Mouse (Mus musculus): Measurements from ENCODE around the gene Hist1h2af. TPM values are rescaled to one million over a fixed set of nuclear protein-coding genes. Genes with fewer than 3 reads are reported as not detected.
"Not testable (repeated sequence)": the region's sequence is repeated elsewhere in the genome, so short reads cannot be mapped to it uniquely, and the experiment has no call there.

Hist1h2af gene
- polyA plus RNA-seq, 1 experiment = 4.5 TPM

GRCm38 (mm10) chr13:23554925-23555838, 21.5 kb downstream of the Hist1h2af start:
- Histone ChIP-seq H3K4me3 (ENCODE audit: control insufficient read depth, low read depth, low read length) (peak overlapping the region; percentile 66), H3K4me1 (ENCODE audit: control insufficient read depth, insufficient read depth, low read length) (peaks cover 3% of the 10 kb centered on the region), H3K27ac (ENCODE audit: control insufficient read depth, insufficient read depth, low read depth, low read length) (peak overlapping the region; percentile 76), H3K36me3 (ENCODE audit: control insufficient read depth, insufficient read depth, low read length) (no peaks in the 10 kb centered on the region), H3K27me3 (ENCODE audit: control insufficient read depth, insufficient read depth, low read length) (no peaks in the 10 kb centered on the region)
- TF ChIP-seq POLR2A (IDR thresholded peaks at IDR 0.05; ENCODE audit: control insufficient read depth, low read depth, low read length) = peak; percentile 39; the same call in 1 of the 2 replicates
- no peak for TF ChIP-seq CTCF (IDR thresholded peaks at IDR 0.05; ENCODE audit: control insufficient read depth, insufficient read depth, insufficient replicate concordance, low read depth, low read length)

GRCm38 (mm10) chr13:23555839-23556416, 22.2 kb downstream of the Hist1h2af start:
- Histone ChIP-seq H3K36me3 (ENCODE audit: control insufficient read depth, insufficient read depth, low read length) (no peaks in the 10 kb centered on the region), H3K4me3 (ENCODE audit: control insufficient read depth, low read depth, low read length) (peak overlapping the region; percentile 66), H3K4me1 (ENCODE audit: control insufficient read depth, insufficient read depth, low read length) (peaks cover 3% of the 10 kb centered on the region), H3K27ac (ENCODE audit: control insufficient read depth, insufficient read depth, low read depth, low read length) (peak overlapping the region; percentile 76), H3K27me3 (ENCODE audit: control insufficient read depth, insufficient read depth, low read length) (no peaks in the 10 kb centered on the region)
- no peak for TF ChIP-seq POLR2A (IDR thresholded peaks at IDR 0.05; ENCODE audit: control insufficient read depth, low read depth, low read length)
- TF ChIP-seq CTCF (IDR thresholded peaks at IDR 0.05; ENCODE audit: control insufficient read depth, insufficient read depth, insufficient replicate concordance, low read depth, low read length) = no peak

GRCm38 (mm10) chr13:23556906-23557305, 23.2 kb downstream of the Hist1h2af start:
- no peaks in the 10 kb centered on the region for H3K27me3 ChIP-seq (ENCODE audit: control insufficient read depth, insufficient read depth, low read length)
- no peaks in the 10 kb centered on the region; the same call in 1 of the 2 replicates for H3K4me1 ChIP-seq (ENCODE audit: control insufficient read depth, insufficient read depth, low read length)
- no peak overlapping the region; the same call in 1 of the 2 replicates for H3K4me3 ChIP-seq (ENCODE audit: control insufficient read depth, low read depth, low read length)
- no peak for TF ChIP-seq CTCF (IDR thresholded peaks at IDR 0.05; ENCODE audit: control insufficient read depth, insufficient read depth, insufficient replicate concordance, low read depth, low read length)
- TF ChIP-seq POLR2A (IDR thresholded peaks at IDR 0.05; ENCODE audit: control insufficient read depth, low read depth, low read length) = no peak
- H3K36me3 ChIP-seq (ENCODE audit: control insufficient read depth, insufficient read depth, low read length) = no peaks in the 10 kb centered on the region
- no peak overlapping the region for H3K27ac ChIP-seq (ENCODE audit: control insufficient read depth, insufficient read depth, low read depth, low read length)

- not testable (repeated sequence) for H3K27ac ChIP-seq (ENCODE audit: control insufficient read depth, insufficient read depth, low read depth, low read length); H3K4me1 ChIP-seq (ENCODE audit: control insufficient read depth, insufficient read depth, low read length); H3K4me3 ChIP-seq (ENCODE audit: control insufficient read depth, low read depth, low read length); H3K36me3 ChIP-seq (ENCODE audit: control insufficient read depth, insufficient read depth, low read length); H3K27me3 ChIP-seq (ENCODE audit: control insufficient read depth, insufficient read depth, low read length)
These were observed 27.0 kb downstream of the Hist1h2af start for GRCm38 (mm10) chr13:23560699-23561098.

GRCm38 (mm10) chr13:23561531-23561882, 27.8 kb downstream of the Hist1h2af start:
- H3K27ac ChIP-seq (ENCODE audit: control insufficient read depth, insufficient read depth, low read depth, low read length); H3K4me1 ChIP-seq (ENCODE audit: control insufficient read depth, insufficient read depth, low read length); H3K4me3 ChIP-seq (ENCODE audit: control insufficient read depth, low read depth, low read length); H3K27me3 ChIP-seq (ENCODE audit: control insufficient read depth, insufficient read depth, low read length); H3K36me3 ChIP-seq (ENCODE audit: control insufficient read depth, insufficient read depth, low read length): not testable (repeated sequence)

- H3K4me3 ChIP-seq (ENCODE audit: control insufficient read depth, low read depth, low read length) = peak within 1 kb of the TSS; percentile 81
- H3K4me1 ChIP-seq (ENCODE audit: control insufficient read depth, insufficient read depth, low read length); H3K27me3 ChIP-seq (ENCODE audit: control insufficient read depth, insufficient read depth, low read length); H3K36me3 ChIP-seq (ENCODE audit: control insufficient read depth, insufficient read depth, low read length): not testable (repeated sequence)
- peak within 1 kb of the TSS; percentile 75 for H3K27ac ChIP-seq (ENCODE audit: control insufficient read depth, insufficient read depth, low read depth, low read length)
- peak; percentile 83 for TF ChIP-seq POLR2A (IDR thresholded peaks at IDR 0.05; ENCODE audit: control insufficient read depth, low read depth, low read length)
These were observed 28.4 kb downstream of the Hist1h2af start, which contains the start of gene Hist1h3e for GRCm38 (mm10) chr13:23561883-23562659. Gene Hist1h3e, minus strand, starts transcription at chr13:23562369.

- Histone ChIP-seq H3K4me1 (ENCODE audit: control insufficient read depth, insufficient read depth, low read length) (peaks cover 4% of the 10 kb centered on the region), H3K27ac (ENCODE audit: control insufficient read depth, insufficient read depth, low read depth, low read length) (peak overlapping the region; percentile 75), H3K4me3 (ENCODE audit: control insufficient read depth, low read depth, low read length) (peak overlapping the region; percentile 34; the same call in 1 of the 2 replicates), H3K27me3 (ENCODE audit: control insufficient read depth, insufficient read depth, low read length) (no peaks in the 10 kb centered on the region), H3K36me3 (ENCODE audit: control insufficient read depth, insufficient read depth, low read length) (no peaks in the 10 kb centered on the region)
- no peak for TF ChIP-seq CTCF (IDR thresholded peaks at IDR 0.05; ENCODE audit: control insufficient read depth, insufficient read depth, insufficient replicate concordance, low read depth, low read length)
- TF ChIP-seq POLR2A (IDR thresholded peaks at IDR 0.05; ENCODE audit: control insufficient read depth, low read depth, low read length) = no peak
These were observed 29.2 kb downstream of the Hist1h2af start for GRCm38 (mm10) chr13:23562699-23563462.
